Mouse (Mus musculus): ENCODE data around the gene Dbh. TPM values are rescaled to one million over a fixed set of nuclear protein-coding genes. Genes with fewer than 3 reads are reported as not detected.

Gene Dbh
- polyA plus RNA-seq, 1 experiment from 2014 or later, result not detected

DNA sequence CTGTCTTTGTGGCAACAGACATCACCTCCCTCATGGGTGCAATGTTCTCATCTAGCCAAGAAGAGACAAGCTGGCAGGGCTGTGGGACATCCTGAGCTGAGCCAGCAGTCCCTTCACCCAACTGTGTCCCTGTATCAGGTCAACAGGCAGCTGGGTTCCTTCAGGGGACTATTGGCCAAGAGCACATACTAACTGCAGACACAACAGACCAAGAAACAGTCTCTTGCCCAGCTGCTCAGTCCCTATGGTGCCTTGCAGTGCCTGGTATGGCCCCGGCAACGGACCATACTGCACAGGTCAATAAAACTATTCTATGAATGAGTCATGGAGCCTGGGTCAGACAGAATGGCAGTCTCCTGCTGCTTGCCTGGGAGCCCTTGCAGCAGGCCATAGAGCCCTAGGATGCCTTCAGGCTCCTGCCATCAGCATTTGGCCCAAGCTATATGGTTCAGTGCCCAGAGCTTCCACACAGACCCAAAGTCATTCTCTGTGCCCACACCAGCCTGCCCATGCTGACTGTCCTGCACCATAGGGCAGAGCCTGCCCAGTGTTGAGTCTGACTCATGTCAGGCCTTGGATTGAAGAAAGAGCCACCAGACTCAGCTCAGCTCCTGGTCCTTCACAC lies 64.6 kb downstream of the Dbh start:
- Histone ChIP-seq H3K4me3 (no peak overlapping the region), H3K4me2 (no peak overlapping the region), H3K9me3 (replicated peaks) (no peaks in the 10 kb centered on the region), H3K36me3 (ENCODE audit: poor library complexity, severe bottlenecking) (no peaks in the 10 kb centered on the region), H3K4me1 (0 out of 2 replicates have a peak, but pooled peaks cover 7% of the 10 kb centered on the region), H3K27me3 (no peaks in the 10 kb centered on the region), H3K9ac (no peak overlapping the region), H3K27ac (no peak overlapping the region)
- WGBS, result 100% methylated on average over 2 of the region's 2 CpGs
- no peak for ATAC-seq

DNA sequence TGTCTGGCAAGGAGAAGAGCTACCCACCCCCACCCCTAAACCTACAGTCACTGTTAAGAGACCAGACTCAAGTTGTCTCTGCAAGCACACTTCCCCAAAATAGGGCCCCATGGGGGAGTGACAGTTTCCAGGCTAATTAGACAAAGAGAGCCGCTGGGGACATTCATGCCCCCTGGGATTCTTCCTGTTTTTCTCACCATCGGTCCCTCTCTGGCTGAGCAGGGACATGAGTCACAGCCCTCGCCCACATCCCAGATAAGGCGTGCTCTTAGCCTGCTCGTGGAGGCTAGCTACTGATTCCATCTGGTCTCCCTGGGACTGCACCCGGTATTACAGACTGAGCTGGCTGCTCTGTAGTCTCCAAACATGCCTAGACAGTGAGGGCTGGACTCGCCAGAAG lies 67.3 kb downstream of the Dbh start:
- Histone ChIP-seq H3K4me1 (0 out of 2 replicates have a peak, but pooled peaks cover 7% of the 10 kb centered on the region), H3K4me2 (no peak overlapping the region), H3K4me3 (no peak overlapping the region), H3K36me3 (ENCODE audit: poor library complexity, severe bottlenecking) (no peaks in the 10 kb centered on the region), H3K27me3 (no peaks in the 10 kb centered on the region), H3K9me3 (replicated peaks) (no peaks in the 10 kb centered on the region), H3K9ac (no peak overlapping the region), H3K27ac (no peak overlapping the region)
- ATAC-seq, result no peak
- WGBS, result 28% methylated on average over 7 of the region's 7 CpGs

Other genes starting within 250 kb of the Dbh start
- gene Surf2, start 248.9 kb upstream of the Dbh start, polyA plus RNA-seq (2015; fragmentation: Nextera tagmentation; extraction: Ambion mirVana), result 53.5 and 60.7 TPM in 2 replicates
- gene Surf1, start 248.7 kb upstream of the Dbh start, polyA plus RNA-seq (2015; fragmentation: Nextera tagmentation; extraction: Ambion mirVana), result 61.0 and 64.8 TPM in 2 replicates
- gene Surf4, start 231.3 kb upstream of the Dbh start, polyA plus RNA-seq (2015; fragmentation: Nextera tagmentation; extraction: Ambion mirVana), result 104 and 107 TPM in 2 replicates
- gene Stkld1, start 231.2 kb upstream of the Dbh start, polyA plus RNA-seq (2015; fragmentation: Nextera tagmentation; extraction: Ambion mirVana), result 0.33 TPM in 1 of 2 replicates, not detected in the other
- 39.5 and 40.3 TPM in 2 replicates for gene Rexo4, start 200.8 kb upstream of the Dbh start, polyA plus RNA-seq (2015; fragmentation: Nextera tagmentation; extraction: Ambion mirVana)
- 0.34 TPM in 1 of 2 replicates, not detected in the other for gene Adamts13, start 191.8 kb upstream of the Dbh start, polyA plus RNA-seq (2015; fragmentation: Nextera tagmentation; extraction: Ambion mirVana)
- 115 and 125 TPM in 2 replicates for gene Cacfd1, start 155.3 kb upstream of the Dbh start, polyA plus RNA-seq (2015; fragmentation: Nextera tagmentation; extraction: Ambion mirVana)
- gene Slc2a6, start 137.2 kb upstream of the Dbh start, polyA plus RNA-seq (2015; fragmentation: Nextera tagmentation; extraction: Ambion mirVana), result 2.0 and 2.6 TPM in 2 replicates
- gene Mymk, start 93.1 kb upstream of the Dbh start, polyA plus RNA-seq (2015; fragmentation: Nextera tagmentation; extraction: Ambion mirVana), result not detected in 2 replicates
- gene Adamtsl2, start 85.9 kb upstream of the Dbh start, polyA plus RNA-seq (2015; fragmentation: Nextera tagmentation; extraction: Ambion mirVana), result 5.7 and 7.6 TPM in 2 replicates
- gene Fam163b, start 22.7 kb upstream of the Dbh start, polyA plus RNA-seq (2015; fragmentation: Nextera tagmentation; extraction: Ambion mirVana), result 0.76 and 1.7 TPM in 2 replicates
- gene Sardh, start 83.1 kb downstream of the Dbh start, polyA plus RNA-seq (2015; fragmentation: Nextera tagmentation; extraction: Ambion mirVana), result 2.1 and 2.4 TPM in 2 replicates

Data from forebrain, embryonic 13.5 days (tissue).